Mouse (Mus musculus): ENCODE measurements around the gene C1galt1c1. TPM values are rescaled to one million over a fixed set of nuclear protein-coding genes. Genes with fewer than 3 reads are reported as not detected.

Gene C1galt1c1
- total and polyA plus RNA-seq, 3 experiments, result 0.90 to 27.3 (median 26.6) TPM

Other genes with a start within 250 kb of the C1galt1c1 start
- gene Lamp2, start 178.6 kb downstream of the C1galt1c1 start, total RNA-seq (2021), result 100 to 1,000 TPM; 264 to 266 TPM
- 22.5 and 32.0 TPM in 2 replicates for gene Lamp2, start 178.6 kb downstream of the C1galt1c1 start, polyA plus RNA-seq (2012; rRNA removed)
- 10 to 100 TPM; 34.9 to 39.0 TPM for gene Cul4b, start 58.9 kb downstream of the C1galt1c1 start, total RNA-seq (2021)
- gene Cul4b, start 58.9 kb downstream of the C1galt1c1 start, polyA plus RNA-seq (2012; rRNA removed), result 3.2 TPM in 2 replicates
- 10 to 100 TPM; 74.4 to 74.8 TPM for gene Mcts1, start 34.5 kb downstream of the C1galt1c1 start, total RNA-seq (2021)
- 2.5 and 3.1 TPM in 2 replicates for gene Mcts1, start 34.5 kb downstream of the C1galt1c1 start, polyA plus RNA-seq (2012; rRNA removed)
- under 1 TPM in 1 of 2 experiments, not detected in 1; 0.31 TPM for gene 6030498E09Rik, start 137.6 kb upstream of the C1galt1c1 start, total RNA-seq (2021)
- not detected in 2 replicates for gene 6030498E09Rik, start 137.6 kb upstream of the C1galt1c1 start, polyA plus RNA-seq (2012; rRNA removed)

All from adrenal gland, adult 2 months (tissue).